Mouse (Mus musculus) embryonic facial prominence, embryonic 12.5 days (tissue): Measurements from ENCODE around the gene Erg. TPM values are rescaled to one million over a fixed set of nuclear protein-coding genes. Genes with fewer than 3 reads are reported as not detected.

Experiments used
- ATAC-seq: fragments of 200-750 bp; cut with Nextera tagmentation; 2 replicates; pipeline ENCODE4 v1.8.0; 2017; ENCODE audit not compliant: insufficient number of reproducible peaks, insufficient read depth, low FRiP score, low TSS enrichment
- H3K27ac ChIP-seq: fragments of 300-500 bp; sonication (generic); 2 replicates; pipeline ENCODE4 v1.5.1; 2016; ENCODE audit warnings: mild to moderate bottlenecking
- H3K27me3 ChIP-seq: fragments of 300-500 bp; sonication (generic); 2 replicates; pipeline ENCODE4 v1.6.1; 2016; ENCODE audit warnings: mild to moderate bottlenecking, moderate library complexity
- H3K36me3 ChIP-seq: fragments of 300-500 bp; sonication (generic); 2 replicates; pipeline ENCODE4 v1.6.1; 2016; ENCODE audit warnings: mild to moderate bottlenecking
- H3K4me1 ChIP-seq: fragments of 300-500 bp; sonication (generic); 2 replicates; pipeline ENCODE4 v1.6.1; 2016
- H3K4me2 ChIP-seq: fragments of 300-500 bp; sonication (generic); replicated peaks from 2 replicates; pipeline ENCODE4 v1.6.1; 2016; ENCODE audit warnings: mild to moderate bottlenecking, moderate library complexity
- H3K4me3 ChIP-seq: fragments of 300-500 bp; sonication (generic); 2 replicates; pipeline ENCODE4 v1.5.1; 2016; ENCODE audit warnings: mild to moderate bottlenecking
- H3K9ac ChIP-seq: fragments of 300-500 bp; sonication (generic); 2 replicates; pipeline ENCODE4 v1.6.1; 2016; ENCODE audit warnings: mild to moderate bottlenecking, moderate library complexity
- H3K9me3 ChIP-seq: fragments of 300-500 bp; sonication (generic); 2 replicates; pipeline ENCODE4 v1.6.1; 2016; ENCODE audit warnings: mild to moderate bottlenecking, moderate library complexity
- WGBS: fragments of 180-500 bp; shearing (Covaris S2); methylation state at CpG from one replicate; pipeline ENCODE4 v1.1.7; 2016; 5-methylcytosine and 5-hydroxymethylcytosine counted together
- polyA plus RNA-seq: library from polyadenylated mRNA; unstranded; fragments of >200 nt; fragmentation: Nextera tagmentation; extraction: Ambion mirVana; gene quantifications from 2 replicates; pipeline ENCODE4 v1.2.1, GENCODE M21; 2016

Gene Erg
- polyA plus RNA-seq, result 11.5 and 14.0 TPM in 2 replicates

DNA sequence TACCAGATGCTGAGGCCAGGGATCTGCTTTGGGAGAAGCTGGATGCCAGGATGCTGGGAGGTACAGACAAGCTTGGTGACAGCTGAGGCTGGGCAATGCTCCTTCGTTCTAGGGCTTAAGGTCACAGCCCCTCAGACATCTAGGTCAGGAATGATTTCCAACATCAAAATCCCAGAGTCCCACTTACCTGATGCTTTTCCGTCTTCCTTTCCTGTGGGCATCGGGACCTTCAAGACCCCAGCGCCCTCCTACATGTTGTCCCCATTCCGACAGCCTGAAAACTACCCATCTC lies at the start of gene Erg:
Gene Erg, minus strand, starts transcription at position 283 of the 292 bp plus-strand sequence.
- peak within 1 kb of the TSS; percentile 95 for H3K4me2 ChIP-seq
- WGBS, result 4% methylated on average over 5 of the region's 5 CpGs
- H3K9ac ChIP-seq, result peak within 1 kb of the TSS; percentile 56
- peaks cover 28% of the 10 kb centered on the region for H3K4me1 ChIP-seq
- no peak for ATAC-seq
- H3K27me3 ChIP-seq, result peaks cover 32% of the 10 kb centered on the region
- H3K36me3 ChIP-seq, result no peaks in the 10 kb centered on the region
- H3K9me3 ChIP-seq, result no peaks in the 10 kb centered on the region
- peak within 1 kb of the TSS; percentile 53 for H3K4me3 ChIP-seq
- peak within 1 kb of the TSS; percentile 80 for H3K27ac ChIP-seq

DNA sequence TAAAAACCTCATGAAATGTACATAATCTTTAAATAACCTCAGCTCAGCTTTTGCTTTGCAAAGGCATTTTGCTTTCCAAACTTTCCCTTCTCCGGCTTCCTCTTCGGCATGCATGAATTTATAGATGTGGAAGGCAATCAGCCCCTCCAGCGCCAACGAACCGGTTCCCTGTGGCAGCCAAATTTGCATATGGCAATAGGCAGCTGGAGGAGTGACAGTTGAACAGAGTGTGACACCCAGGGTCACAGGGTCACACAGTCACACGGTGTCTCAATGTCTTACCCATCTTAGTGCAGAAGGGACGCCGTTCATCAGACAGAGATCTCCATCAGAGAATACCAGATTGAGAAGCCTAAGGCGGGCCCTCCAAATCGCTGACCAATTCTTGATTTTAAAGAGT lies 45.4 kb upstream of the Erg start:
- Histone ChIP-seq H3K27me3 (no peaks in the 10 kb centered on the region), H3K36me3 (no peaks in the 10 kb centered on the region), H3K27ac (no peak overlapping the region), H3K4me3 (no peak overlapping the region), H3K9me3 (no peaks in the 10 kb centered on the region), H3K4me2 (no peak overlapping the region), H3K9ac (no peak overlapping the region), H3K4me1 (no peaks in the 10 kb centered on the region)
- 76% methylated on average over 10 of the region's 10 CpGs for WGBS
- no peak for ATAC-seq

DNA sequence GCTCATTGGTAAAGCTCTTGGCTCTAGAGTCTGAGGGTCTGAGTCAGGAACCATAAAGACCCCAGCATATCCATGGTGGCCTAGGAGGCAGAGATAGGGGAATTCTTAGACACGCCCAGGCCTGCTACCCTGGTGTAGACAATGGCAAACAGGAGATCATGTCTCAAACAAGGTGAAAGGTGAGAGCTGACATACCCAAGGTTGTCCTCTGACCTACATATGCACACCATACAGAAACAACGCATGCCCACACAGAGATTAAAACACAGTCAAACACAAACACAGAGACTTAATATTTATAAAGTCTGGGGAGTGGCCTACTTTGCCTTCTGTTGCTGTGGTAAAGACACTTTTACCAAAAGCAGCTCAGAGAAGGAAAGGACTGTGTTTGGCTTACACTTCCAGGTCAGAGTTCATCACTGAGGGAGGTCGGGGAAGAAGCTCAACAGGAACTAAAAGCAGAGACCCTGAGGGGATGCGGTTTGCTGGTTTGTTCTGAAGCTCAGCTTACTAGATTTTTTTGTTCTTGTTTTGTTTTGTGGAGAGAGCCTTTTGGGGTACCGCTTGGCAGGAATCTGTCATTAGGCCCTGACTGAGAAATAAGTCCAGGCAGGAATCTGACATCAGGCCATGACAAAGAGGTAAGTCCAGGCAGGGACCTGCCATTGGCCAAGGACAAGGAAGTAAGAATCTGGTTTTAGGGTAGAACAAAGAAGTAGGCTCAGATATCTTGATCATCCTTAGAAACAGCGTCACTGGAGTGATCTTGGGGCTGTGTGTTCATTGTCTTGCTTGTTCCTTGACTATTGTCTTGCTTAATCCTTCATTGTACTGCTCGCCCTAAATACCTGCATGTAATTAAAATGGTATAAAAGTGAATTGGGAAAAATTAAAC lies 37.7 kb upstream of the Erg start:
- 0 out of 2 replicates have a peak, but pooled peaks cover 7% of the 10 kb centered on the region for H3K4me1 ChIP-seq
- no peak overlapping the region for H3K4me2 ChIP-seq
- 53% methylated on average over 7 of the region's 7 CpGs for WGBS
- no peaks in the 10 kb centered on the region for H3K27me3 ChIP-seq
- no peak for ATAC-seq
- H3K4me3 ChIP-seq, result no peak overlapping the region
- H3K9me3 ChIP-seq, result no peaks in the 10 kb centered on the region
- H3K36me3 ChIP-seq, result no peaks in the 10 kb centered on the region
- H3K9ac ChIP-seq, result no peak overlapping the region
- H3K27ac ChIP-seq, result no peak overlapping the region

DNA sequence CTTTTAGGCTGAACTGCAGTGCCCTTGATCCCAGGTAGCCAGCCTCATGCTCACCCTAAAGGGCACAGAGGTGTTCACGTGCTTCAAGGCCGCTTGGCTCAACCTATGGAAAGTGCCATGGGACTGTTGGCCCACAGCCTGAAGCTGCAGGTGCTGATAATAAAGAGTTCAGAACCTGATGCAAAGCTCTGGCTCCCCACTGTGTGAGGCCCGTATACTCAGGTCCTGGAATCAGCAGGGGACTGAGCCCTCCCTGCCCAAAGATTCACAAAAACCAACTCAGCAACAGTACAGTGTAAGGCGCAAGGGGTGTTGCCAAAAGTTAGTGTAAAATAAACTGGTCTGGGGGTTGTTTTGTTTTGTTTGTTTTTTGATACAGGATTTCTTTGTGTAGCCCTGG lies 36.7 kb upstream of the Erg start:
- no peak overlapping the region for H3K27ac ChIP-seq
- no peaks in the 10 kb centered on the region for H3K9me3 ChIP-seq
- no peak overlapping the region for H3K9ac ChIP-seq
- H3K4me3 ChIP-seq, result no peak overlapping the region
- H3K27me3 ChIP-seq, result no peaks in the 10 kb centered on the region
- 75% methylated on average over 4 of the region's 4 CpGs for WGBS
- no peak overlapping the region for H3K4me2 ChIP-seq
- peaks cover 16% of the 10 kb centered on the region; the same call in 1 of the 2 replicates for H3K4me1 ChIP-seq
- no peaks in the 10 kb centered on the region for H3K36me3 ChIP-seq
- no peak for ATAC-seq

DNA sequence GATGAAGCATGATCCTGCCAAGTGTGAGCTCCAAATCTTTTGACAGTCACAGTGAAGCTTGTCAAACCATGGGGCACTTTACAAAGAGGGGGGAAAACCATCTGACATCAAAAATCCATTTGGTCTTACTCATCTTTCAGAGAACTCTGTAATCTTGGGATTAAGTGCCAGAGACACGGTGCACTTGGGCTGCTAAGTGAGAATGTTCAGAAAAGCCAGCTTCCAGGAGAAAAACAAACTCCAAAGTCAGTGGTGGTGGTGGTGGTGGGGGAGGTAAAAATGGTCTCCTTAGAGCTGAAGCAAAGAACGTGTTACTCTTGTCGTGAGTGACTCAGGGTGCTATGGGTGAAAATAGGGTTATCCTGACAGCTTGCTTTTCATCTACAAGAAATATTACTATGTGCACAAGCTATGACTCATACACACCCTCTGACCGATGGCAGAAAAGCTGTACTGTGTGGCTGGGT lies 33.5 kb upstream of the Erg start:
- Histone ChIP-seq H3K4me3 (no peak overlapping the region), H3K9ac (no peak overlapping the region), H3K27me3 (no peaks in the 10 kb centered on the region), H3K36me3 (no peaks in the 10 kb centered on the region), H3K4me2 (no peak overlapping the region), H3K27ac (no peak overlapping the region), H3K4me1 (peaks cover 16% of the 10 kb centered on the region; the same call in 1 of the 2 replicates), H3K9me3 (no peaks in the 10 kb centered on the region)
- no peak for ATAC-seq
- 70% methylated on average over 4 of the region's 4 CpGs for WGBS

DNA sequence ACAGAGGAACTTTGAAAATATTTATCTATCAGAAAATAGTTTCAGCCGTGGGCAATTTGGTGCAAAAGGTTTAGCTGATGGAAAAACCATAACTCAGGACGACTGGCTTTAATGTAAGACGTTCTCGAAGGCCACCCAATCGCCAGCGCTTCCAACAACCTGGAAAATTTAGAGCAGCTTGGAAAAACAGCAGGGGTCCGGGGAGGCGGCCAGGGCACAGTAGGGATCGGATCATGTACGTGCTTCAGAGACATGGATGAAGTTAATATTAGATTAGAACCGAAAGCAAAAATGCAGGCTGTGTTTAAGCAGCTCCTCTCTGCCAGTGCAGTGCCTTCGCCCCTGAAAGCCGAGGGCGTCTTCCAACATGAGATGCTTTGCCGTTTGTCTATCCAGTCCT lies 31.8 kb upstream of the Erg start:
- 42% methylated on average over 15 of the region's 15 CpGs for WGBS
- Histone ChIP-seq H3K9ac (no peak overlapping the region), H3K36me3 (no peaks in the 10 kb centered on the region), H3K4me2 (no peak overlapping the region), H3K27me3 (no peaks in the 10 kb centered on the region), H3K4me3 (no peak overlapping the region), H3K4me1 (peaks cover 16% of the 10 kb centered on the region; the same call in 1 of the 2 replicates), H3K9me3 (no peaks in the 10 kb centered on the region), H3K27ac (peak overlapping the region; percentile 36; the same call in 1 of the 2 replicates)
- no peak for ATAC-seq

DNA sequence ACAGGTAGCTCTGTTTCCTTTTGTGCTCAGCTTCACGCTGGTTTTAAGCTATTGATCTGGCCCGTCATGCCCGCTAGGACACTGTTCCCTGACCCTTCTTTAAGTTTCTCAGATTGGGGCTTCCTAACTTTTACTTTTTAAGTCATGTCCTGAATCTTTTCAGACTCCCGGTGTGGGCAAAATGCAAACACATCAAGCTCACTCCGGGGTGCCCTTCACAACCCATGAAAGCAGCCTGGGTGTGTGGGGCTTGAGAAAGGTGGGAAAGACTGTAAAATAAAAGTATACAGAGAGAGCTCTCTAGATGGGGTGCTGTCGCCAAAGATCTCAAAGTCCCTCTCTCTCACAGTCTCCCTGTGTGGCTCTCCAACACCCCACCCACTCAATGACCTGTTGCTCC lies 31.3 kb upstream of the Erg start:
- Histone ChIP-seq H3K36me3 (no peaks in the 10 kb centered on the region), H3K27me3 (no peaks in the 10 kb centered on the region), H3K27ac (no peak overlapping the region), H3K4me3 (no peak overlapping the region), H3K4me1 (peaks cover 16% of the 10 kb centered on the region; the same call in 1 of the 2 replicates), H3K4me2 (no peak overlapping the region), H3K9ac (no peak overlapping the region), H3K9me3 (no peaks in the 10 kb centered on the region)
- WGBS, result 39% methylated on average over 6 of the region's 6 CpGs
- ATAC-seq, result no peak

DNA sequence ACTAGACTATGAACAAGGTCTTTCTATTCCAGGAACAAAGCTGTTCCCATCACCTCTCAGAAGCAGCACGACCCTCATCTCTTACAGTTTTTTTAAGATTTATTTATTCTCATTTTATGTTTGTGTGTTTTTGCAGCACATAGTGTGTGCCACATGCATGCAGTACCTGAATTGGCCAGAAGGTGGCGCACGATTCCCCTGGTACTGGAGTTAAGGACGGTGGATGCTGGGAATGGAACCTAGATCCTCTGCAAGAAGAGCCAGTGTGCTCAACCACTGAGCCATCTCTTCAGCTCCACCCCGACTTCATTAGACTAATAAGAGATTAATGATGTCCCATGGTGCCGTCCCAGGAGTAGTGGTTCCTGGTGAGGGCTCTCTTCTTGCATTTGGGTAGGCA lies 29.2 kb upstream of the Erg start:
- no peak overlapping the region for H3K27ac ChIP-seq
- no peak overlapping the region for H3K4me3 ChIP-seq
- H3K4me1 ChIP-seq, result peaks cover 16% of the 10 kb centered on the region; the same call in 1 of the 2 replicates
- no peak overlapping the region for H3K9ac ChIP-seq
- 38% methylated on average over 6 of the region's 6 CpGs for WGBS
- ATAC-seq, result peak; percentile 28; the same call in 1 of the 2 replicates
- H3K27me3 ChIP-seq, result no peaks in the 10 kb centered on the region
- H3K4me2 ChIP-seq, result no peak overlapping the region
- no peaks in the 10 kb centered on the region for H3K36me3 ChIP-seq
- no peaks in the 10 kb centered on the region for H3K9me3 ChIP-seq

DNA sequence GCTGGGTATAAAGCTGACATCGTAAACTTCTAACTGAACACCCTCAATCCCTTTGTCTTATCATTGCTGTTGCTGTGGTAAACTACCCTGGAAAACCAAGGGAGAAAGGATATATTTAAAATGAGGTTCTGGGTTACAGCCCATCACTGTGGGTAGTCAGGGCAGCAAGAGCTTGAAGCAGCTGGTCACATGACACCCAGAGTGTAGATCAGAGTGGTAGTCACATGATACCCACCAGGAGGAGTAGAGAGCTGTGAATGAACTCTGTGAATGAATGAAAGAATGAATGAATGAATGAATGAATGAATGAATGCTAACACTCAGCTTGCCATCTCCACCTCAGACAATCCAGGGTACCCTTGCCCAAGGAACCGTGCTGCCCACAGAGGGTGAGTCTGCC lies 28.1 kb upstream of the Erg start:
- ATAC-seq, result no peak
- Histone ChIP-seq H3K27me3 (no peaks in the 10 kb centered on the region), H3K36me3 (no peaks in the 10 kb centered on the region), H3K4me1 (peaks cover 13% of the 10 kb centered on the region; the same call in 1 of the 2 replicates), H3K4me2 (no peak overlapping the region), H3K9ac (no peak overlapping the region), H3K4me3 (no peak overlapping the region), H3K9me3 (no peaks in the 10 kb centered on the region), H3K27ac (no peak overlapping the region)
- 81% methylated on average over 2 of the region's 2 CpGs for WGBS

DNA sequence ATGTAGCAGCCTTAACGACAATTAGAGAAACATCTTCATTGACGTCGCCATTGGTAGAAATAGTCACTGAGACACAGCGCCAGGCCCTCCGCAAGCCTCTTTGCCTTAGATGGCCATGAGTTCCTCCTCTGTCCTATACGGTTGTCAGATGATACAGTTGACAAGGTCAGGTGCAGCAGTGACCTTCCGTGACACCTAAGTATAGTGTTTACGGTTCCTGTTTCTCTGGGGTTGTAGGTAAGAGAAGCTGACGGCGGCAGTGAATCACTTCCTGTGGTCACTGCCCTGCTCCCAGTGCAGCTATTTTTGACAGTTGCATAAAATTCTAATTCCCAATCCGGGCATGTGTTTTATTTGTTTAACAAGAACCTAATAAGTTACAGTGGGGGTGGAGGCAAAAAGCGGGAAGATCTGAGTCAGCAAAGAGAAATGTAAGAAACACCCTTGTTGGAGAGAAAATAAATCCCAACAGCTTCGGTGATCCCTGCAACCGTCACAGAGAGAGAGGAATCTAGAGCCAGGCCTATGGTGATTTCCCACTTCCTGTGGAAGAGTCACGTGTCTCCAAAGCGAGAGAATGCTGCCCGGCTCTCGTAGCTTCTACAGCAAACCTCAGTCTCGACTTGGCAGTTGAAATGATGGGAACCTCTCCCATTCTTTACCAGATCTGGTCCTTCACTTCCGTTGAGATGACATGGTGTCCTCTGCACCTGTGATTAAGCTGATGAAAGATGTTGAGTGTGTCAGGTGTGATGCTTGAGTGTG lies 25.8 kb upstream of the Erg start:
- Histone ChIP-seq H3K27me3 (no peaks in the 10 kb centered on the region), H3K36me3 (no peaks in the 10 kb centered on the region), H3K4me1 (no peaks in the 10 kb centered on the region), H3K27ac (no peak overlapping the region), H3K4me3 (no peak overlapping the region), H3K9me3 (no peaks in the 10 kb centered on the region), H3K9ac (no peak overlapping the region), H3K4me2 (no peak overlapping the region)
- 74% methylated on average over 20 of the region's 20 CpGs for WGBS
- ATAC-seq, result no peak

DNA sequence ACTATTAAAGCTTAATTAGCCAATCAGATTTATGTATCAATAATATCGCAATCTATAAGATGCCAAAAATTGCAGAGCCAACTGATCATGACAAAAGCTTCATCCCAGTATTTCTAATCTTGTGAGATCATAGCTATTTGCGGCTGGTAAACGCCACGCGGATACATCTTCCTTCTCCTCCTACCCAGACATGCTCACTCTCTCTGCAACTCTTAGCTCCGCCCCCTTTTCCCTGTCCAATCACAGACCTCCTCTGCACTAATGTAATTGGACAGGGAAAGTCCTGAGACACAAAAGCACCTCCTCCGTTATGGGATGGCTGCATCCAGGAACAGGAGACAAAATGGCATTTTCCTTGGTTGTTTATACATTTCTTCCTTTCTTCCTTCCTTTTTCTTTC lies 22.2 kb upstream of the Erg start:
- no peak overlapping the region for H3K4me2 ChIP-seq
- no peak overlapping the region for H3K9ac ChIP-seq
- H3K9me3 ChIP-seq, result no peaks in the 10 kb centered on the region
- no peak for ATAC-seq
- no peaks in the 10 kb centered on the region for H3K36me3 ChIP-seq
- H3K27me3 ChIP-seq, result no peaks in the 10 kb centered on the region
- no peak overlapping the region for H3K4me3 ChIP-seq
- H3K27ac ChIP-seq, result no peak overlapping the region
- WGBS, result 80% methylated on average over 7 of the region's 7 CpGs
- H3K4me1 ChIP-seq, result no peaks in the 10 kb centered on the region

DNA sequence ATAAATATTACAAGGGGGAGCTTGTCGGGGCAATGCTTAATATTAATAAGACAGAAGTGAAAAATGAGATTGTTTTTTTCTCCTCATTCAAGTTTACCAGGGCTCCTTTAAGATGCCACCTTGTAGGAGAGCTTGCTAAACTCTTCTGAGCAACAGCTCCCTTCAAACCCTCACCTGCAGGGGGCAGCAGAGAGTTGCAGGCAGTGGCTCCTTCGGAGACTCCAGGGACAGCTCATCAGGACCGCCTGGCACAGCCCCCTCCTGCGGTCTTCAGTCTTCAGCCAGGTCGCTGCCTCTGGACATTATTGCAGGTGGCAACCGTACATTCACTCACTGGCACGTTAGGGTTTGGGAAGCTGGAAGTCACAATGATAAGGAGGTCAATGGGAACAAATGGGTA lies 18.9 kb upstream of the Erg start:
- H3K4me3 ChIP-seq, result no peak overlapping the region
- WGBS, result 26% methylated on average over 7 of the region's 7 CpGs
- no peaks in the 10 kb centered on the region for H3K9me3 ChIP-seq
- peaks cover 15% of the 10 kb centered on the region for H3K4me1 ChIP-seq
- H3K27ac ChIP-seq, result no peak overlapping the region
- H3K36me3 ChIP-seq, result no peaks in the 10 kb centered on the region
- no peak for ATAC-seq
- no peak overlapping the region for H3K9ac ChIP-seq
- no peaks in the 10 kb centered on the region for H3K27me3 ChIP-seq
- H3K4me2 ChIP-seq, result no peak overlapping the region
